Mouse (Mus musculus): Measurements from ENCODE around the gene Ppp1r32.
A peak's percentile ranks its signal among the peaks of the same experiment; 100 is the strongest.

Gene Ppp1r32

DNA sequence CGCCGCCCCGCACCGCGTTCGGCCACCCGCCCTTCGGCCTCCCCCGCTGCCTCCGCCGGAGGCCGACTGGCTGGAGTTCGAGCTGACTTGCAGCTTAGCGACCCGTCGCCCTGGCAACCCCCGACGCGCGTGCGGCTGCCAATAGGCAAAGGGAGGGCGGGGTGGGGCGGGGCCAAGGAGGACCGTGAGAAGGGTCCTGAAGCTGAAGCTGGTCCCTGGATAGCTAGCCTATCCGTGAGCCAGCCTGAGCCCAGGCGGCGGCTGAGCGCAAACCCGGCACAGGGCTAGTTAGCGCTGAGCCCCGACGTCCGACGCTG lies 25.3 kb downstream of the Ppp1r32 start:
- peak; percentile 60 to 79 for DNase-seq

DNA sequence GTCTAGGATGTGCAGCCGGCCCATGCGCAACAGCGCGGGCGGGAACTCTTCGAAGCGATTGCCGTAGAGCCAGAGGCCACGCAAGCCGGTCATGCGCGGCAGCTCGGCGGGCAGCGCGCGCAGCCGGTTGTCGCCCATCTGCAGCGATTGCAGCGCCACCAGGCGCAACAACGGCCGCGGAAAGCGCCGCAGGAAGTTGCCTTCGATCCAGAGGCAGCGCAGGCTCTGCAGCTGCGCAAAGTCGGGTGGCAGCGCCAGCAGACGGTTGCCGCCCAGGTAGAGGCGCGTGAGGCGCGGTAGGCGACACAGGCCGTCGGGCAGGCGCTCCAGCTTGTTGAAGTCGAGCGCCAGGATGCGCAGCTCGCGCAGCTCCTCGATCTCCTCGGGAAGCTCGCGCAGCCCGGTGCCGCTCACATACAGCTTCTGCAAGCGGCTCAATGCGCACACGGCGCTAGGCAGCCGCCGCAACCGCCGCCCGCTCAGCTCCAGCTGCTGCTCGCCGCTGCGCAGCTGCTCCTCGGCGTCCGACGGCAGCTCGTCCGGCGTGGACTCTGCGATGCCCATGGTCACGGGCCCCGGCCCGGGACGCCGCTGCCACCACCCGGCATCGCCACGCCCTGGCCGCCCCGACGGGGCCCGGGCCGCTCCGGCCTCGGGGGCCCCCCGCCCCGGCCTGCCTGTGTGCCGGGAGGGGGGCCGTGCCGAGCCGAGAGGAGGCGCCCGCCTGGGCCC lies 25.8 kb downstream of the Ppp1r32 start, which contains the start of gene Lrrc10b:
TSS of gene Lrrc10b (minus strand) at position 722 of the 732 bp plus-strand sequence.
- peak; percentile 33 to 75 for DNase-seq

- DNase-seq, result no peak
Measured at GRCm38 (mm10) chr19:10455437-10455806, 27.3 kb downstream of the Ppp1r32 start.

DNA sequence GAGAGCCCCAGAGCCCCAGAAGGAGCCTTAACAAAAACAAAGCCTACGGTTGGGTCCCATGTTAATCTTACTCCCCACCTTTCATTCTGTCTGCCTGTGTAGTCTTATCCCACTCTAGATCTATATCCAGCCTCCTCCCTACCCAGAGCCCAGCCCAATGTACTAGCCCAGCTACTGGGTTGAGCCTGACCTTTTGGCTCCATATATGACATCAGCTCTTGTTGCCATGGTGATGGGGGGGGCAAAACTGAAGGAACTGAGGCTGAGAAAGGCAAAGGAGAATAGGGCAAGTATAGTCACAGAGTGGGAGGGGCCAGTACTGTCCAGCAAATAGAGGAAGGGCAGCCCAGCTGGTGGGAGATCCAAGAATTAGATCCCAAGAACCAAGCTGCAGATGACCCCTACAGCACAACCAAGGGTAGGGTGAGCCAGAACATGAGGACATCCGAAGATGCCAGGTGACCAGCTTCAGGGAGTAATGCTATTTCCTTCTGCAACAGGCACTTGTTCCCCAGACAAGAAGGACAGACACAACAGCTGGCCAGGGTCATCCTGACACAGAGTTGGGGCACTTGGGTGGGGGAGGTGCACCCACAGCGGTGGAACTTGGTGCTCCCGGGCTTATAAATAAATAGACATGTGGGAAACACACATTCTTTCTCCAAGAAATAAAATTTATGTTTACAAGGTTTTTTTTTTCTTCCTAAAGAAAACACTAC lies 27.9 kb downstream of the Ppp1r32 start:
- DNase-seq, result no peak

DNA sequence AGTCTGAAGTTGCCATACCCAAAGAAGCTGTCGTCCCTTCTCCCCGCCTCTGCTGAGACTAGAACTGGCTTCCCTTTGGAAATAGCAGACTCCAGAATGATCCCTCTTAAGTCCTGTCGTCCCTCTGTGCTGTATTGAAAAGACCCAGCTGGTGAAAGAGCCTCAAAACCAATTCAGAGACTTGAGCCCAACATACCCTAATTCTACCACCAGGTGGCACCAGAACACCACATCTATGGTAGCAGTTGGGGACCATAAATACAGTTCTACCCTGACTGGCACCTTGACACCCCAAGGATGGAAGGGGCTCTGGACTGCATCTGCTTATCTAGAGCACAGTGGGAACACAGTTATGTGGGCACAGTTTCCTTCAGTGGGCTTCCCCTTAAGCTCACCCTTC lies 33.0 kb downstream of the Ppp1r32 start:
- DNase-seq, result peak; percentile 63 to 83

DNA sequence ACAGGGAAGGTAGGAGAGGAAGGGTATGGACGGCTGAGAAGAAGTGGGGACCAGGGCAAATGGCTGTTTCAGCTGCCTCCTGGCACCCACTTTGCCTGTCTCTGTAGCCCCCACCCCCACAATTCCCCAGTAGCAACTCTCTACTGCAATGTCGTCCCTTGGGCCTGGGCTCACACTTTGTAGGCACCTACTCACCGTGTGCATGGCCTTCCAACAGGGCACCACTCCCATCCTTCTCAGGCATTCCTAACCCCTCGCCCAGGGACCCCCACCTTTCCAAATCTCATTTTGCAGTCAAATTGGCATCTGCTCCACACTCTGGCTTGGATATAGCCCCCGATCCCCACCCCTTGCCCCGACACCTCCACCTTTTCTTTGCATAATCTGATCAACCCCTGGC lies 33.5 kb downstream of the Ppp1r32 start:
- DNase-seq, result no peak

- no peak for DNase-seq
Measured at GRCm38 (mm10) chr19:10448275-10448674, 34.5 kb downstream of the Ppp1r32 start.

DNA sequence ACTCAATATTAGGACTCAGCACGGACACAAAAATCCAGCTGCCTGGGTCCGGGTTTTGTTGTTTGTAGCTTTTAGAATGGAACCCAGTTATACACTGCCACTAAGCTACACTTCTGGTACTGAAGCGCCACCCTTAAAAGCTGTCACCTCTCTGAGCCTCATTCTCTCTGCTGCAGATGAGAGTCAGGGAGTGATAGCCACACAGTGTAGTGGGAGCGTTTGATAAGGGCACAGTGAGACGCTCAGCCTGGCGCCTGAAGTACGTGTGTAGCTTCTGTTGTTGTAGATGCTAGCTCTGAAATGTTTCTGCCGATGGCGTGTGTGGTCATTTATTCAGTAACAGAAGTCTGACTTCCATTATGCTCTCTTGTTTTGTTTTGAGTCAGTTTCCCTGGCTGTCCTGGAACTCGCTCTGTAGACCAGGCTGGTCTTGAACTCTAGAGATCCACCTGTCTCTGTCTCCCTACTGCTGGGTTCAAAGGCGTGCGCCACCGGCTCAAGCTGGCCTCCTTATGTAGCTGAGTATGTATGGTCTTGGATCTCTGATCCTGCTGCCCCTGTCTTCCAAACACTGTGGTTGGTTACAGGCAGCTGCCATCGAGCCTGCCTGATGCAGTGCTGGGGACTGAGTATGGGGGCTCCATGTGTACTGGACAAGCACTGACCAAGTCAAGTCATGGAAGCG lies 37.9 kb downstream of the Ppp1r32 start:
- no peak for DNase-seq

GRCm38 (mm10) chr19:10437521-10437920 lies 45.2 kb downstream of the Ppp1r32 start:
- DNase-seq, result peak in 1 of 2 experiments; percentile 66

DNA sequence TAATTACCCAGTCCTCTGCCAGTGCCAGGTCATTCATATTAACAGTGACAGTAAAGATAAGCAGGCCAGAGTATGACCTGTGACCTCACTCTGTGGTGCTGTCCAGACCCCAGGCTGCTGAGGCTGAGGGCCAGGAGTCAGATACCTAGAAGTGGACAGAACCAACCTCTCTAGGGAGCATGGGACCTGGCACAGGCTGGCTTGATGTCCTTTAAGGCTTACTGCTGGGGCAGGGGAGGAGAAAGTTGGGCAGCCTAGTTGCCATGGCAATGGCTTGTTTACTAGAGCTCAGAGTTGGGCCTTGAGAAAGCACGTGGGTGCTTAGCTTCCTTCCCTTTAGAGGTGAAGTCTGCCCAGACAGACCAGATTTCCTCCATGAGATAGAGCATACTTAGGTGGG lies 46.0 kb downstream of the Ppp1r32 start:
- DNase-seq, result no peak

GRCm38 (mm10) chr19:10435908-10436307 lies 46.8 kb downstream of the Ppp1r32 start:
- DNase-seq, result peak; percentile 68 to 84

- no peak for DNase-seq
Measured at GRCm38 (mm10) chr19:10434927-10435326, 47.8 kb downstream of the Ppp1r32 start.

DNA sequence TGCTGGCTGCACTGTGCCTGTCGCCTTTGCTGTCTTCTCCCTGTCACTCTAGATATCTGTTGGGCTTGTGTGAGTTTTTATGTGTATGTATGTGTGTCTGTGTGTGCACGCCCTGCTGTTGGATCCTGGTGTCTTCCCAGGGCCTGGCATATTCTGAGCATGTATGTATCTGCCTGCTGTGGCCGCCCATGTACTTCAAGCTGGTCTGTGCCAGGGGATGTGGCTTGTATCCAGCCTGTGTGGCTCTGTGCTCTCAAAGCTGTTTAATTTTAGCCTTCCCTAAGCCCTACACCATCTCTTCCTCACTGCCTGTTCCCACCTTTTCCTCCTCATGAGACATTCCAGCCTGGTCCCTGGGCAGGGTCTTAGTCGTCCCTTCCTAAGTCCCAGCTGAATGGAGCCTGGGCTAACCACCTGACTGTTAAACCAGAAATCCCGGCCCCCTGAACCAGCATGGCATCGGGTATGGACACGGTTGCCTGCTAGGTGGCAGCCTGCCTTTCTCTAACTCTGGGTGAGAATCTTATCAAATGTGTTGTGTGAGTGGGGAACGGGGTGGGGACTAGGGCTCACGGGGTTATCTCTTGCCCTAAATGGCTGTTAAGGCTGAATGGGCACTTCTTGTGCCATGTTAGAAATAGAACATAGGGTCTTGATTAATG lies 48.7 kb downstream of the Ppp1r32 start:
- DNase-seq, result no peak

DNA sequence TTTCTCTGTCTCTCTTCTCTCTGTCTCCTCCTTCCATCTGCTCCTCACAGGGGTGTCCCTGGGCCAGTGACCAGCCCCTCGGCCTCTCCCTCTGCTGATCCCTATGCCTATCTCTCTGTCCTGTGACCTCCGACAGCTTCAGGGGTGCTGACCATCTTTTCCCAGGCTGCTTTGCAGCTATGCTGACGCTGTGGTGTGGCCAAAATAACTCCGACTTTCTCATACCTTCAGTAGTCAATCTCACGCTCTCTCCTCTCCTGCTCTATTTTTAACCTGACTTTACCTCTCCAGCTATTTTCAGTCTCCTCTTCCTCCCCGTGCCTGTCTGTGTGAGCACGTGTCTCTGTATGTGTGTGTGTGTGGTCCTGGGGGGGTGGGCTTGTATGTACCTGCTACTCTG lies 49.5 kb downstream of the Ppp1r32 start:
- DNase-seq, result no peak

- no peak for DNase-seq
Measured at GRCm38 (mm10) chr19:10431841-10432240, 50.9 kb downstream of the Ppp1r32 start.

- no peak for DNase-seq
Measured at GRCm38 (mm10) chr19:10431410-10431809, 51.3 kb downstream of the Ppp1r32 start.

DNA sequence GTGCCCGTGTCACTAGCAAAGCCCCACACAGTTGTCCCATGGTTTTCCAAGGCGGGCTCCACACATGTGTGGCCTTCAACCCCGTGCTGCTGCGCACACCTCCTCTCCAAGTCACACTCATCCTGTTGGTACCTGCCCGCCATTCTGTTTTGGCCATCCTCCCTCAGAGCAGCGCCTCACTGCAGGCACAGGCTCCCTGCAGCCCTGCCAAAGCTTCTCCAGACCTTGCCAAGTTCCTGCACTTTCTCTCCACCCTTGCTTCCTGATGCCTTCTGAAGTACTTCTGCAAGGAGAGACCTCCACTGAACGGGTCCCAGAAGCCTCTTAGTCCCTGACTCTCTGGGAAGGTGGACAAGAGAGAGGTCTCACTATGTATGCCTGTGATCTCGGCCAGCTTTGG lies 53.4 kb downstream of the Ppp1r32 start:
- no peak for DNase-seq

DNA sequence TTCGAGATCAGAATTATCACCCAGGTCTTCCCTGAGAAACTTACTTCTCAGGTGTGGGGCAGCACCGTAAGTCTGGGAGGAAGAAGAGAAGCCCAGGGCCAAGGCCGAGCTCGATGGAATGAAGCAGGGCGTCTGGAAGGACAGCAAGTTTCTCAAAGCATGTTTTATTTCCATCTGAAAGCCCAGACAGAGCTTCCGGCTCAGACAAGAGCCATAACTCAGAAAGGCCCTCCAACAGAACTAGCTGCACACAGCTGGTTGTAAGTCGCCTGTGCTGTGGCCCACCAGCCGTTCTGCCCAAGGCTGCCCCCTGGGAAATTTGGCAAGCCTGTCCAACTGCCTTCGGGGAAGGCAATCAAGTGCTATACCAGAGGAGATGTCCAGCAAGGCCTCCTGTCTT lies 55.3 kb downstream of the Ppp1r32 start:
- DNase-seq, result no peak

GRCm38 (mm10) chr19:10426793-10427192 lies 55.9 kb downstream of the Ppp1r32 start:
- no peak for DNase-seq

DNA sequence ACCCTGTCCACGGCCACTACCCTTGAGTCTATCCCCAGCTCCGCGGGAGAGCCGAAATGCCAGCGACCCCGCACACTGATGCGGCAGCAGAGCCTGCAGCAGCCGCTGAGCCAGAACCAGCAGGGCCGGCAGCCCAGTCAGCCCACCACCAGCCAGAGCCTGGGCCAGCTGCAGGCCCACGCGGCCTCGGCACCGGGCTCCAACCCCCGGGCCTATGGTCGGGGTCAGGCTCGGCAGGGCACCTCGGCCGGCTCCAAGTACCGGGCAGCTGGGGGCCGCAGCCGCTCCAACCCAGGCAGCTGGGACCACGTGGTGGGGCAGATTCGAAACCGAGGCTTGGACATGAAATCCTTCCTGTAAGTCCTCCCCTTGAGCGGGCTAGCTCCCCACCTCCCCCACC lies 56.4 kb downstream of the Ppp1r32 start:
- no peak for DNase-seq

DNA sequence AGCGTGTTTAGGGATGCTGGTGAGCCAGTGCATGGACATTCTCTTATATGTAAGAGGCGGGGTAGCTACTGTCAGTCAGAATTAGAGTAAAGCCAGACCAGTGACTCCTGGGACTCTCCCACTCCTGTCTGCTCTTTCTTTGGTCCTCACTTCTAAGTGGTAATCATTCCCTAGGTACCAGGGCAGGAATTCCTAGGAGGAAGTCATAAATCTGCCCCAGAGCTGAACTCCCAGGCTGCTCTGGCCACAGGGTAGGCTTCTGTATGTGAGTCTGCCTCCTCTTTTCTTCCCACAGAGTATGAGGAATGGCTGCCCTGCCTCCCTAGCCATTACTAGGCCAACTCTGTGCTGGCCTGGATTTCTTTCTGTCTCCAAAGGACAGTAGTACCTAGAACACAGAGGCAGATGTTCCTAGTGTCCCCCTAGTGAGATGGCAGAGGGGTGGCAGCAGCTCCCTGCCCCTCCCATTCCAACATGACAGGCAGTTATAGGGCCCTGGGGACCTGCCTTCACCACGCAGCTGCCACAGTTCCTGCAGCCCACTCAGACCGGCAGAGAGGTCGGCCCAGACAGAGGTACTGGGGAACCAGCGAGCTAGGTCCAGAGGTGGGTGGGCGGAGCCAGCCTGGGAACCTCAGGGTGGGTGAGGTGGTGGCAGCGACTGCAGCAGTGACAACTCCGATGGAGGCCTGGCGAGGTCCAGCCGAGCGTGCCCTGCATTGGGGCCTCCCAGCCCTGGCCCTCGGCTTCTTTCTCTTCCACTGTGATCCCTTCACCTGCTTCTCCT lies 57.1 kb downstream of the Ppp1r32 start:
- no peak for DNase-seq

DNA sequence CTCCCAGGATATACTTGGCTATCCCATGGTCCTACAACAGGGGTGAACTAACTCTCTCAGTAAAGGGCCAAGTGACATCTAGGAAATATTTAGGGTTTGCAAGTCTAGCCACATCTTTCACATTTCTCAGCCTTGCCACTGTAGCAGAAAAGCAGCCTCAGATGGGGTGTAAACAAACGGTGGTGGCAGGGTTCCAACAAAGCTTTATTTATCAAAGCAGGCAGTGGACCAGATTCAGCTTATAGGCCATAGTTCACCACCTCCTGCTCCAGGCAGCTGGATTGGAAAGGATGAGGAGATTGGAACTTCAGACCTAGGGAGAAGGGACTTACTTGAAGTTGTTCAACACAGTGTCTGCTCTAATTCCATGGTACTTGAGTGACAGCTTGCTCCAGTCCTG lies 58.0 kb downstream of the Ppp1r32 start:
- peak; percentile 29 to 32 for DNase-seq
